ENCODE assay signal across 25 mouse cellular contexts in genomic region chr10:59656799-59657198, GRCm38 (mm10). TPM values are rescaled to one million over a fixed set of nuclear protein-coding genes. Genes with fewer than 3 reads are reported as not detected.
DNase-seq lines count a peak whose midpoint lies in the region; ATAC-seq lines count a peak whose summit lies in the region.
"Had no signal": no experiment of that assay in that cellular context is flagged by ENCODE, and none has a peak within 500 bp of the region (broad histone marks: within the 10 kb centered on the region; RNA-seq: fewer than 3 reads in every experiment).

No protein-coding gene starts in this region.

- ATAC-seq in CD4-positive, CD25-positive, alpha-beta regulatory T cell, adult 4 months = peak; percentile 76
- peak; percentile 33 for ATAC-seq in megakaryocyte, adult 5-6 weeks (ENCODE audit: poor library complexity, severe bottlenecking)
- ATAC-seq: forebrain, embryonic 16.5 days; hindbrain, embryonic 16.5 days had no signal

- peak; percentile 7 for DNase-seq in thymus, postnatal 14 days
- DNase-seq in thymus, postnatal 10 days (ENCODE audit: low spot score in 2 of 2) = no peak
- DNase-seq in urinary bladder, postnatal 14 days (ENCODE audit: low spot score) = no peak
- DNase-seq in heart, postnatal 14 days = no peak
- no peak for DNase-seq in ovary, adult 18-20 months (ENCODE audit: low spot score)
- DNase-seq: adrenal gland, adult 8-10 months; adrenal gland, postnatal 36 days; B cell, adult 2 months; cerebellum, adult 2 months; cerebellum, postnatal 10 days; gastrocnemius, postnatal 10 days; heart, postnatal 4 days had no signal

- intact Hi-C loops in heart, postnatal 14 days (cut with DNase I) = no loop called here

RNA-seq across cellular contexts. Expression of gene Mcu, which starts 40.3 kb away (rescaled TPM):
- polyA plus RNA-seq in CD4-positive, CD25-positive, alpha-beta regulatory T cell, adult 4 months (2017; shearing (Covaris generic)) = 10 to 100 TPM; 21.6 to 23.7 TPM
- total RNA-seq in megakaryocyte, adult 5-6 weeks (2015) = 16.7 and 17.0 TPM in 2 replicates
- total RNA-seq in megakaryocyte, adult 5-6 weeks (2017) = 26.3 and 28.6 TPM in 2 replicates
- 10 to 100 TPM; 22.0 to 22.8 TPM for total RNA-seq in heart, postnatal 14 days (2021)

RNA-seq across cellular contexts. Expression of gene Gm10322, which starts 40.9 kb away (rescaled TPM):
- not detected for polyA plus RNA-seq in CD4-positive, CD25-positive, alpha-beta regulatory T cell, adult 4 months (2017; shearing (Covaris generic))
- not detected in 2 replicates for total RNA-seq in megakaryocyte, adult 5-6 weeks (2015)
- total RNA-seq in megakaryocyte, adult 5-6 weeks (2017) = not detected in 2 replicates
- not detected for total RNA-seq in heart, postnatal 14 days (2021)
- total RNA-seq: adrenal gland, adult 8-10 months; adrenal gland, postnatal 36 days; ES-E14; gastrocnemius, postnatal 10 days; gastrocnemius, postnatal 4 days; heart, postnatal 4 days had no signal
- polyA plus RNA-seq: cerebellum, adult 2 months; embryonic facial prominence, embryonic 12.5 days; forebrain, embryonic 12.5 days; forebrain, embryonic 16.5 days; frontal cortex, adult 2 months; heart, embryonic 13.5 days; heart, postnatal 0 days; hindbrain, embryonic 12.5 days; hindbrain, embryonic 16.5 days; intestine, embryonic 14.5 days had no signal

RNA-seq across cellular contexts. Expression of gene Micu1, which starts 45.5 kb away (rescaled TPM):
- 10 to 100 TPM; 47.1 to 78.3 TPM for polyA plus RNA-seq in CD4-positive, CD25-positive, alpha-beta regulatory T cell, adult 4 months (2017; shearing (Covaris generic))
- total RNA-seq in megakaryocyte, adult 5-6 weeks (2015) = 29.7 and 34.2 TPM in 2 replicates
- 42.2 and 58.8 TPM in 2 replicates for total RNA-seq in megakaryocyte, adult 5-6 weeks (2017)
- 10 to 100 TPM; 21.9 to 25.3 TPM for total RNA-seq in heart, postnatal 14 days (2021)
